Mouse (Mus musculus) kidney, embryonic 14.5 days (tissue): ENCODE data around the gene Clec16a. TPM values are rescaled to one million over a fixed set of nuclear protein-coding genes. Genes with fewer than 3 reads are reported as not detected.

Experiments
- ATAC-seq: fragments of 200-750 bp; cut with Nextera tagmentation; 2 replicates; pipeline ENCODE4 v1.8.0; 2017; ENCODE audit warnings: moderate number of reproducible peaks, mild to moderate bottlenecking, moderate TSS enrichment, moderate library complexity; ENCODE audit not compliant: low FRiP score, low TSS enrichment
- H3K27ac ChIP-seq: fragments of 300-500 bp; sonication (generic); 2 replicates; pipeline ENCODE4 v1.5.1; 2014; ENCODE audit warnings: low read depth, mild to moderate bottlenecking, low read length, moderate library complexity, mixed read lengths
- H3K27me3 ChIP-seq: fragments of 300-500 bp; sonication (generic); 2 replicates; pipeline ENCODE4 v1.6.1; 2014; ENCODE audit warnings: mild to moderate bottlenecking, low read length; ENCODE audit not compliant: control insufficient read depth, insufficient read depth
- H3K36me3 ChIP-seq: fragments of 300-500 bp; sonication (generic); 2 replicates; pipeline ENCODE4 v1.6.1; 2014; ENCODE audit warnings: low read length, mixed read lengths; ENCODE audit not compliant: control insufficient read depth, insufficient read depth
- H3K4me1 ChIP-seq: fragments of 300-500 bp; sonication (generic); 2 replicates; pipeline ENCODE4 v1.6.1; 2014; ENCODE audit warnings: low read length, mixed read lengths; ENCODE audit not compliant: control insufficient read depth, insufficient read depth
- H3K4me2 ChIP-seq: fragments of 300-500 bp; sonication (generic); replicated peaks from 2 replicates; pipeline ENCODE4 v1.6.1; 2014; ENCODE audit warnings: low read depth, mild to moderate bottlenecking, low read length
- H3K4me3 ChIP-seq: fragments of 300-500 bp; sonication (generic); 2 replicates; pipeline ENCODE4 v1.5.1; 2014; ENCODE audit warnings: mild to moderate bottlenecking, low read length
- H3K9ac ChIP-seq: fragments of 300-500 bp; sonication (generic); 2 replicates; pipeline ENCODE4 v1.6.1; 2014; ENCODE audit warnings: low read depth, mild to moderate bottlenecking, low read length, moderate library complexity
- H3K9me3 ChIP-seq: fragments of 300-500 bp; sonication (generic); 2 replicates; pipeline ENCODE4 v1.6.1; 2016; ENCODE audit warnings: low read length; ENCODE audit not compliant: control insufficient read depth
- WGBS: fragments of 180-500 bp; shearing (Covaris S2); extraction: QIAGEN DNeasy Blood & Tissue Kit; methylation state at CpG from one replicate; pipeline ENCODE4 v1.1.7; 2014; 5-methylcytosine and 5-hydroxymethylcytosine counted together
- polyA plus RNA-seq: library from polyadenylated mRNA; unstranded; fragments of >200 nt; fragmentation: Nextera tagmentation; extraction: Ambion mirVana; gene quantifications from 2 replicates; pipeline ENCODE4 v1.2.1, GENCODE M21; 2014

The Clec16a gene
- polyA plus RNA-seq, 1 experiment from 2014 or later = 38.4 TPM

GRCm38 (mm10) chr16:10749824-10750223 lies 204.7 kb downstream of the Clec16a start:
- Histone ChIP-seq H3K4me1 (no peaks in the 10 kb centered on the region), H3K27me3 (no peaks in the 10 kb centered on the region), H3K27ac (no peak overlapping the region), H3K9me3 (no peaks in the 10 kb centered on the region), H3K9ac (no peak overlapping the region), H3K4me2 (no peak overlapping the region), H3K36me3 (no peaks in the 10 kb centered on the region), H3K4me3 (no peak overlapping the region)
- WGBS = 57% methylated on average over 7 of the region's 7 CpGs
- ATAC-seq = no peak

GRCm38 (mm10) chr16:10754521-10755296 lies 209.6 kb downstream of the Clec16a start:
- no peaks in the 10 kb centered on the region for H3K4me1 ChIP-seq
- H3K27ac ChIP-seq = no peak overlapping the region
- no peak for ATAC-seq
- H3K9me3 ChIP-seq = no peaks in the 10 kb centered on the region
- H3K36me3 ChIP-seq = no peaks in the 10 kb centered on the region
- WGBS = 92% methylated on average over 3 of the region's 3 CpGs
- no peaks in the 10 kb centered on the region for H3K27me3 ChIP-seq
- no peak overlapping the region for H3K4me3 ChIP-seq
- no peak overlapping the region for H3K9ac ChIP-seq
- H3K4me2 ChIP-seq = no peak overlapping the region

GRCm38 (mm10) chr16:10756168-10756567 lies 211.0 kb downstream of the Clec16a start:
- Histone ChIP-seq H3K4me2 (no peak overlapping the region), H3K27ac (no peak overlapping the region), H3K4me1 (no peaks in the 10 kb centered on the region), H3K9me3 (no peaks in the 10 kb centered on the region), H3K36me3 (no peaks in the 10 kb centered on the region), H3K27me3 (no peaks in the 10 kb centered on the region), H3K4me3 (no peak overlapping the region), H3K9ac (no peak overlapping the region)
- no peak for ATAC-seq
- WGBS = 72% methylated on average over 6 of the region's 6 CpGs

- H3K9ac ChIP-seq = no peak overlapping the region
- no peak overlapping the region for H3K4me2 ChIP-seq
- 0 out of 2 replicates have a peak, but pooled peaks cover 4% of the 10 kb centered on the region for H3K4me1 ChIP-seq
- H3K27ac ChIP-seq = no peak overlapping the region
- H3K27me3 ChIP-seq = no peaks in the 10 kb centered on the region
- no peaks in the 10 kb centered on the region for H3K36me3 ChIP-seq
- no peaks in the 10 kb centered on the region for H3K9me3 ChIP-seq
- no peak overlapping the region for H3K4me3 ChIP-seq
- WGBS = 63% methylated on average over 8 of the region's 8 CpGs
- no peak for ATAC-seq
Observed at GRCm38 (mm10) chr16:10761182-10761581, 216.0 kb downstream of the Clec16a start.

GRCm38 (mm10) chr16:10762569-10763180 lies 217.5 kb downstream of the Clec16a start:
- 59% methylated on average over 5 of the region's 5 CpGs for WGBS
- Histone ChIP-seq H3K4me2 (no peak overlapping the region), H3K4me3 (no peak overlapping the region), H3K27ac (no peak overlapping the region), H3K9ac (no peak overlapping the region), H3K27me3 (no peaks in the 10 kb centered on the region), H3K4me1 (0 out of 2 replicates have a peak, but pooled peaks cover 4% of the 10 kb centered on the region), H3K9me3 (no peaks in the 10 kb centered on the region), H3K36me3 (no peaks in the 10 kb centered on the region)
- no peak for ATAC-seq

- Histone ChIP-seq H3K9me3 (no peaks in the 10 kb centered on the region), H3K4me2 (no peak overlapping the region), H3K9ac (no peak overlapping the region), H3K27ac (no peak overlapping the region), H3K4me3 (no peak overlapping the region), H3K36me3 (no peaks in the 10 kb centered on the region), H3K27me3 (no peaks in the 10 kb centered on the region), H3K4me1 (0 out of 2 replicates have a peak, but pooled peaks cover 4% of the 10 kb centered on the region)
- 56% methylated on average over 6 of the region's 6 CpGs for WGBS
- no peak for ATAC-seq
Observed at GRCm38 (mm10) chr16:10763540-10764264, 218.6 kb downstream of the Clec16a start.

- H3K9me3 ChIP-seq = no peaks in the 10 kb centered on the region
- H3K4me1 ChIP-seq = 0 out of 2 replicates have a peak, but pooled peaks cover 4% of the 10 kb centered on the region
- H3K9ac ChIP-seq = no peak overlapping the region
- ATAC-seq = no peak
- H3K27ac ChIP-seq = no peak overlapping the region
- no peak overlapping the region for H3K4me3 ChIP-seq
- no peaks in the 10 kb centered on the region for H3K27me3 ChIP-seq
- no peak overlapping the region for H3K4me2 ChIP-seq
- no peaks in the 10 kb centered on the region for H3K36me3 ChIP-seq
- WGBS = 35% methylated on average over 2 of the region's 2 CpGs
Observed at GRCm38 (mm10) chr16:10764323-10764722, 219.2 kb downstream of the Clec16a start.

GRCm38 (mm10) chr16:10767158-10767557 lies 222.0 kb downstream of the Clec16a start:
- ATAC-seq = peak; percentile 28; the same call in 1 of the 2 replicates

More at GRCm38 (mm10) chr16:10767158-10767557, 222.0 kb downstream of the Clec16a start:
- 39% methylated on average over 4 of the region's 4 CpGs for WGBS
- Histone ChIP-seq H3K4me3 (no peak overlapping the region), H3K4me1 (peaks cover 11% of the 10 kb centered on the region; the same call in 1 of the 2 replicates), H3K4me2 (no peak overlapping the region), H3K9me3 (no peaks in the 10 kb centered on the region), H3K27me3 (no peaks in the 10 kb centered on the region), H3K27ac (no peak overlapping the region), H3K9ac (no peak overlapping the region), H3K36me3 (no peaks in the 10 kb centered on the region)
